Mouse (Mus musculus): ENCODE measurements at regions not wholly inside any gene's neighbourhood (a gene's known extent, or its start where the extent isn't known, plus 50 kb on each side); places are given as distances from the start of the nearest gene placed in this dataset.

DNA sequence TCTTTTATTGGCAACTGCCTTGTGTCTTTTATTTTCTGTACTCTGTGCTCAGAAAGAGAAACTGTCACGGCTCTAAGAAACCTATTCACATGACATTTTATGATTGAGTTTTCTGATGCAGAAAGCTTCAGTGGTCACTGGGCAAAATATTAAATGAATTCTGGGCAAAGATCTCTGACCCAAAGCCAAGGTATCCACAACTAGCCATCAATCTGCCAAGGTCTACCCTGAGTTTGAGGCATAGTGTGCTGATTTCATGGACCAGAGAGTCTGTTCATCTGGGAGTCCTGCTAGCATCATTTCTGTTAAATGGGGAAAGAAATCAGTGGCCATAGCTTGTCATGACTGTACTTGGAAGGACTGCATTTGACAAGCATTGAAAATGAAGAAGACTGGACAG is 103.3 kb downstream of the Klf6 start:
- no peak overlapping the region for H3K4me2 ChIP-seq (replicated peaks; ENCODE audit: low read depth, low read length)
- H3K4me1 ChIP-seq (ENCODE audit: control insufficient read depth, insufficient read depth, low read length): no peaks in the 10 kb centered on the region
- no peak overlapping the region for H3K27ac ChIP-seq (ENCODE audit: low read length)
- no peak overlapping the region for H3K9ac ChIP-seq (replicated peaks; ENCODE audit: low read depth, low read length)
- no peaks in the 10 kb centered on the region for H3K27me3 ChIP-seq (ENCODE audit: control insufficient read depth, insufficient read depth, low read length)
- H3K4me3 ChIP-seq (ENCODE audit: low read depth, low read length): no peak overlapping the region
- no peaks in the 10 kb centered on the region for H3K9me3 ChIP-seq (ENCODE audit: control insufficient read depth, low read depth, low read length)
- no peak for ATAC-seq (ENCODE audit: insufficient number of reproducible peaks, insufficient read depth, low FRiP score, low read depth)
- 80% methylated on average over 1 of the region's 1 CpGs for WGBS
- H3K36me3 ChIP-seq (ENCODE audit: control insufficient read depth, insufficient read depth, low read length): no peaks in the 10 kb centered on the region

DNA sequence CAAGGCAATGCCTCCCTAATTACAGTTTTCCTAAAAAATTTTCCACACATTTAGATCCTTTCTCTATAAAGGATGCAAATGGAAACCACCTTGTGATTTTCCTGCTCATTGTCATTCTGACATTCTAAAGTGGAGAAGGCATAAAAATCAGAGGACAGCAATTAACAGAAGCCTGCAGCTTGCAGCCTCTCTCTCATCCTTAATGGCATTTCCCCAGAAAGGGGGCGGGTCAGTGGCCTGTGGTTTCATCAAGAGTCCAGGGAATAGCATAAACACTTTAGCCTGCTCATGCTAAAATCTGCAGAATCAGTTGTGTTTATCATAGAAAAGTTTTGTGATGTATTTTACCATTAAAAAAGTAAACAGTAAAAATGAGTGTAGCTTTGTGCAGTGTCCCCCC is 117.3 kb downstream of the Klf6 start:
- H3K36me3 ChIP-seq (ENCODE audit: control insufficient read depth, insufficient read depth, low read length): no peaks in the 10 kb centered on the region
- H3K9me3 ChIP-seq (ENCODE audit: control insufficient read depth, low read depth, low read length): no peaks in the 10 kb centered on the region
- H3K4me1 ChIP-seq (ENCODE audit: control insufficient read depth, insufficient read depth, low read length): 0 out of 2 replicates have a peak, but pooled peaks cover 3% of the 10 kb centered on the region
- H3K9ac ChIP-seq (replicated peaks; ENCODE audit: low read depth, low read length): no peak overlapping the region
- WGBS: 56% methylated on average over 1 of the region's 1 CpGs
- no peak overlapping the region for H3K4me2 ChIP-seq (replicated peaks; ENCODE audit: low read depth, low read length)
- no peak; the same call in 1 of the 2 replicates for ATAC-seq (ENCODE audit: insufficient number of reproducible peaks, insufficient read depth, low FRiP score, low read depth)
- no peak overlapping the region for H3K4me3 ChIP-seq (ENCODE audit: low read depth, low read length)
- H3K27me3 ChIP-seq (ENCODE audit: control insufficient read depth, insufficient read depth, low read length): no peaks in the 10 kb centered on the region
- H3K27ac ChIP-seq (ENCODE audit: low read length): no peak overlapping the region

DNA sequence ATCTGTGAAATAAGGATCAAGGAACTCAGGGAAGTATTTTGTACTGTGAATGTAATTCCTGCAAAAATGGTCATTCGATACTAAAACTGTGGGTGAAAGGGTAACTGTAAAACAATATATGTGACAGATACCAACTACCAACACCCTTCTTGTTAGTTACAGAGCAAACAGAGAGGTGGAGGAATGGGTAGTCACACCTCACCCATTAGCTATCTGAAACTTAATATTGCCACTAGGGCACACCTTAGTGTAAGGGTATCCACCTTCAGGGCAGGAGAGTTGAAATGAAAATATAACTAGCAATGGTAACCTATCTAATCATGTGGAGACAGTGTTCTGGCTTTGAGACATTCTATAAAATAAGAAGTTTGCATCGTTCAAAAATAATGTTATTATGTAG is 126.2 kb downstream of the Klf6 start:
- Histone ChIP-seq H3K27me3 (ENCODE audit: control insufficient read depth, insufficient read depth, low read length) (no peaks in the 10 kb centered on the region), H3K36me3 (ENCODE audit: control insufficient read depth, insufficient read depth, low read length) (no peaks in the 10 kb centered on the region), H3K4me2 (replicated peaks; ENCODE audit: low read depth, low read length) (no peak overlapping the region), H3K4me1 (ENCODE audit: control insufficient read depth, insufficient read depth, low read length) (no peaks in the 10 kb centered on the region), H3K9me3 (ENCODE audit: control insufficient read depth, low read depth, low read length) (no peaks in the 10 kb centered on the region), H3K4me3 (ENCODE audit: low read depth, low read length) (no peak overlapping the region), H3K9ac (replicated peaks; ENCODE audit: low read depth, low read length) (no peak overlapping the region), H3K27ac (ENCODE audit: low read length) (no peak overlapping the region)
- no peak for ATAC-seq (ENCODE audit: insufficient number of reproducible peaks, insufficient read depth, low FRiP score, low read depth)
- WGBS: 96% methylated on average over 2 of the region's 2 CpGs

DNA sequence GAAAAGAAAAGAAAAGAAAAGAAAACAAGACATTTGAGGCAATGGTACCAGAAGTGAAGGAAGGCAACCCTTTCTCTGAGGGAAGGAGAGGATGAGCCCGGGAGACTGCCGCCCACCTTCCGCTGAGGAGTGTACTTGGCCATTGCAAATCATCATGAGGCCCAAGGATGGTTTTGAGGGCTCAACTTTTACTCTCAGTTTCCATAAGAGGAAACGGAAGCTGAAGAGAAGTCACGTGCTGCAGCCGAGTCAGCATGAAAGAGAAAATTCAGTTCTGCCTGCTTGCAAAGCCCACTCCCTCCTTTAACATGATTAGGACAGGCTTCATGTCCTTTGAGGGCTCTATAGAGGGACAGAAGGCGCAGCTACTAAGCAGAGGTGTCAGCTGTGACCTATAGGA is 127.1 kb downstream of the Klf6 start:
- ATAC-seq (ENCODE audit: insufficient number of reproducible peaks, insufficient read depth, low FRiP score, low read depth): no peak
- Histone ChIP-seq H3K4me3 (ENCODE audit: low read depth, low read length) (no peak overlapping the region), H3K27ac (ENCODE audit: low read length) (no peak overlapping the region), H3K4me1 (ENCODE audit: control insufficient read depth, insufficient read depth, low read length) (no peaks in the 10 kb centered on the region), H3K9ac (replicated peaks; ENCODE audit: low read depth, low read length) (no peak overlapping the region), H3K36me3 (ENCODE audit: control insufficient read depth, insufficient read depth, low read length) (no peaks in the 10 kb centered on the region), H3K4me2 (replicated peaks; ENCODE audit: low read depth, low read length) (no peak overlapping the region), H3K27me3 (ENCODE audit: control insufficient read depth, insufficient read depth, low read length) (no peaks in the 10 kb centered on the region), H3K9me3 (ENCODE audit: control insufficient read depth, low read depth, low read length) (no peaks in the 10 kb centered on the region)
- 93% methylated on average over 7 of the region's 7 CpGs for WGBS

DNA sequence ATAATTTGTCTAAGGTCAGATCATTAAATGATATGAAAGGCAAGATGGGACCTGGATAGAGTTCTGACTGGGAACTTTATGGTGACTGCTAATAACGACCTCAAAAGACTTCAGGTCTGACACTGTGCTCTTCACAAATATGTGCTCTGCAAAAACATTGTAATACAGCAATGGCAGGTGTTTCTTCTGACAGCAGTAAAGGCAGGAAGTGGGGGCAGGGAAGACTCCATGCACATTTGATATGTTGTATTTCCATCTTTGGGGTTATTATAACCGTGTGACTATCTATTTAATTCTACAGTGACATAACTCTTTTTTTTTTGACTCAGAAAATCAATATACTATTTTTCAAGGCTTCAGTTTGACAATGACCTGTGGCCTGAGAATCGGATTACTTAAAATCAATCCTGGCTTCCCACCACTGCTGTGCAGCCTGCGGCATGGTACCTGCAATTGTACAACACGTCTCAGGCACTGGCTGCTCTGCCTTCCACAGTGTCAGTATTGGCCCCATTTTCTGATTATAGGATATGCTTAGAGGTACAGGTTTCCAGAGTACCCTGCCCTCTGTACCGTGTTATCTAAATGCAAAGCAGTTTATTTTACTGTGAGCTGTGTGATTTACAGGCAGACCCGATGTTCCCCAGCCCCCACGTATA is 139.4 kb downstream of the Klf6 start:
- H3K36me3 ChIP-seq (ENCODE audit: control insufficient read depth, insufficient read depth, low read length): no peaks in the 10 kb centered on the region
- no peaks in the 10 kb centered on the region for H3K4me1 ChIP-seq (ENCODE audit: control insufficient read depth, insufficient read depth, low read length)
- no peak overlapping the region for H3K4me2 ChIP-seq (replicated peaks; ENCODE audit: low read depth, low read length)
- no peak overlapping the region for H3K4me3 ChIP-seq (ENCODE audit: low read depth, low read length)
- no peaks in the 10 kb centered on the region for H3K9me3 ChIP-seq (ENCODE audit: control insufficient read depth, low read depth, low read length)
- no peaks in the 10 kb centered on the region for H3K27me3 ChIP-seq (ENCODE audit: control insufficient read depth, insufficient read depth, low read length)
- H3K27ac ChIP-seq (ENCODE audit: low read length): no peak overlapping the region
- 50% methylated on average over 8 of the region's 8 CpGs for WGBS
- no peak overlapping the region for H3K9ac ChIP-seq (replicated peaks; ENCODE audit: low read depth, low read length)
- ATAC-seq (ENCODE audit: insufficient number of reproducible peaks, insufficient read depth, low FRiP score, low read depth): no peak

DNA sequence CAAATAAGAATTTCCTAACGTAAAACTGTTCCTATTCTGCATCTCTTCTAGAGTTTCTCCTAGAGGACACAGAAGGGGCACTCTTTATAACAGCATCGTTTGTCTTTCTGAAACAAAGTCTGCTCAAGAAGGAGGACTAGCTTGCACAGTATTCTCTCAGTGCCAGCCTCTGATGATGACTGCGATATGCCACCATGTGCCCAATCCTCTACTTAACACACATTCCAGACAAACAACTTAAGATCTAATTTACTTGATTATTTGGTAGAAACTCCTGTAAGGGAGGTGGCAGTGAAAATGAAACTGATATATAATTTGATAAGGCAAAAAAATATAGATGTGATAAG is 139.9 kb downstream of the Klf6 start:
- Histone ChIP-seq H3K4me3 (ENCODE audit: low read depth, low read length) (no peak overlapping the region), H3K27ac (ENCODE audit: low read length) (no peak overlapping the region), H3K9ac (replicated peaks; ENCODE audit: low read depth, low read length) (no peak overlapping the region), H3K9me3 (ENCODE audit: control insufficient read depth, low read depth, low read length) (no peaks in the 10 kb centered on the region), H3K36me3 (ENCODE audit: control insufficient read depth, insufficient read depth, low read length) (no peaks in the 10 kb centered on the region), H3K4me1 (ENCODE audit: control insufficient read depth, insufficient read depth, low read length) (no peaks in the 10 kb centered on the region), H3K27me3 (ENCODE audit: control insufficient read depth, insufficient read depth, low read length) (no peaks in the 10 kb centered on the region), H3K4me2 (replicated peaks; ENCODE audit: low read depth, low read length) (no peak overlapping the region)
- ATAC-seq (ENCODE audit: insufficient number of reproducible peaks, insufficient read depth, low FRiP score, low read depth): no peak
- WGBS: 67% methylated on average over 3 of the region's 3 CpGs

DNA sequence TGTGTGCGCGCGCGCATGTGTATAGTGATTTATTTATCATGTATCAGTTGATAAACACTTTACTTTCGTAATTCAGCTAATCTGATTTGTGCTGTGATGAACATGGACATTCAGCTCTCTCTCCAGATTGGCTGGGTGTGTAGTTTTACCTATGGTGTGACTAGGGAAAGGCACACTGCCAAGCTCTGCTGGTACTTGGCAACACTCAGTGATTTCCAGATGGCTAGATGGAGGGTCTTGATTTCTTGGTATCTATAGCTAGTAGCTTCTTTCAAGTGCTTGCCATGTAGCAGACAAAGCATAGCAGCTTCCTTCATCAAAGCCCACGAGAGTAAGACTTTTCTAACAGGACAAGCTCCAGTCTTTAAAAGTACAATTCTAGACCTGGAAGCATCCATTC is 144.6 kb downstream of the Klf6 start:
- no peaks in the 10 kb centered on the region for H3K27me3 ChIP-seq (ENCODE audit: control insufficient read depth, insufficient read depth, low read length)
- H3K4me2 ChIP-seq (replicated peaks; ENCODE audit: low read depth, low read length): no peak overlapping the region
- H3K9ac ChIP-seq (replicated peaks; ENCODE audit: low read depth, low read length): no peak overlapping the region
- no peaks in the 10 kb centered on the region for H3K4me1 ChIP-seq (ENCODE audit: control insufficient read depth, insufficient read depth, low read length)
- H3K9me3 ChIP-seq (ENCODE audit: control insufficient read depth, low read depth, low read length): no peaks in the 10 kb centered on the region
- H3K4me3 ChIP-seq (ENCODE audit: low read depth, low read length): no peak overlapping the region
- ATAC-seq (ENCODE audit: insufficient number of reproducible peaks, insufficient read depth, low FRiP score, low read depth): no peak
- 95% methylated on average over 6 of the region's 6 CpGs for WGBS
- no peaks in the 10 kb centered on the region for H3K36me3 ChIP-seq (ENCODE audit: control insufficient read depth, insufficient read depth, low read length)
- H3K27ac ChIP-seq (ENCODE audit: low read length): no peak overlapping the region

DNA sequence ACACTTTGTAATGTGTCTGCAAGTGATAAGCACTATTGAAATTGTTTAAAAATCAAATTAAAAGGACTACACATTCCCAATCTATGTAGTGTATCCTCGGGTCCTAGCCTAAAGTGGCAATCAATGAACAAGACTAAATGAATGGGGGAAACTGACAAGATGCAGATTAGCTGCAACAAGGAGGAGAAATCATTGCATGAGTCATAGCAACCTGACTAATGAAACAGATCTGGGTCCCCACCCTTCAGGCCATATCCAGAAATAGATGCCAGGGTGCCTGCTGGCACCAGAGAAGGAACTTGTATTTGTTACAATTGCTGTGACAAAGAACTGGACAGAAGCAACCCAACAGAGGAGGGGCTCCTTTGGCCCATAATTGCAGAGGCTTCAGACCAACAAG is 148.4 kb downstream of the Klf6 start:
- H3K27me3 ChIP-seq (ENCODE audit: control insufficient read depth, insufficient read depth, low read length): no peaks in the 10 kb centered on the region
- H3K4me1 ChIP-seq (ENCODE audit: control insufficient read depth, insufficient read depth, low read length): no peaks in the 10 kb centered on the region
- no peak overlapping the region for H3K4me2 ChIP-seq (replicated peaks; ENCODE audit: low read depth, low read length)
- H3K4me3 ChIP-seq (ENCODE audit: low read depth, low read length): no peak overlapping the region
- no peak overlapping the region for H3K27ac ChIP-seq (ENCODE audit: low read length)
- H3K36me3 ChIP-seq (ENCODE audit: control insufficient read depth, insufficient read depth, low read length): no peaks in the 10 kb centered on the region
- no peaks in the 10 kb centered on the region for H3K9me3 ChIP-seq (ENCODE audit: control insufficient read depth, low read depth, low read length)
- no peak for ATAC-seq (ENCODE audit: insufficient number of reproducible peaks, insufficient read depth, low FRiP score, low read depth)
- H3K9ac ChIP-seq (replicated peaks; ENCODE audit: low read depth, low read length): no peak overlapping the region
- 57% methylated on average over 1 of the region's 1 CpGs for WGBS

DNA sequence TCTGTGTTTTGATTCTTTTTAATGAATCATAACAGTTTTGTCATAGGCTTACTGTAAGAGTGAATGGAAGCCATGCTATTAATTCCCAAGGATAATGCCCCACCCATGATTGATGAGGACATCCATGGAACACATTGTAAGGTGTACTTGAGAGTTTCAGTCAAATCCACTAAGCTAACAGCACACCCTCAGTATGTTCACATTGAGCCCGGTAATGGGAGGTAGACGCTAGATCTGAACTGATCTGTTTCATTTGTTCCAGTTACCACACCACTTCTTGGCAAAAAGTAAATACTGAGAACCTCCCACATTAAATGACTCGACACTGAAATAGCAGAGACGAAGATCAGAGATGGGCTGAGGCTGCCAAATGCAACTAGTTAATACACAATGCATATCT is 165.9 kb downstream of the Klf6 start:
- 65% methylated on average over 4 of the region's 4 CpGs for WGBS
- Histone ChIP-seq H3K4me1 (ENCODE audit: control insufficient read depth, insufficient read depth, low read length) (no peaks in the 10 kb centered on the region), H3K4me2 (replicated peaks; ENCODE audit: low read depth, low read length) (no peak overlapping the region), H3K36me3 (ENCODE audit: control insufficient read depth, insufficient read depth, low read length) (no peaks in the 10 kb centered on the region), H3K9ac (replicated peaks; ENCODE audit: low read depth, low read length) (no peak overlapping the region), H3K4me3 (ENCODE audit: low read depth, low read length) (no peak overlapping the region), H3K27ac (ENCODE audit: low read length) (no peak overlapping the region), H3K9me3 (ENCODE audit: control insufficient read depth, low read depth, low read length) (no peaks in the 10 kb centered on the region), H3K27me3 (ENCODE audit: control insufficient read depth, insufficient read depth, low read length) (no peaks in the 10 kb centered on the region)
- ATAC-seq (ENCODE audit: insufficient number of reproducible peaks, insufficient read depth, low FRiP score, low read depth): no peak

Data from stomach, embryonic 14.5 days (tissue).